Mouse (Mus musculus) heart, postnatal 4 days (tissue): Measurements from ENCODE around the gene Jund. TPM values are rescaled to one million over a fixed set of nuclear protein-coding genes. Genes with fewer than 3 reads are reported as not detected.

Experiments
- DNase-seq: peaks from one replicate; pipeline ENCODE4 v3.0.0; 2021
- total RNA-seq, 2 experiments: library from RNA; stranded (reverse); gene quantifications; 2 replicates each; pipeline ENCODE4 v1.2.3; 2021

Gene Jund
- total RNA-seq, 2 experiments from 2014 or later, result 254 to 261 TPM

GRCm38 (mm10) chr8:70699834-70700554 is 1.2 kb downstream of the Jund start:
- DNase-seq, result peak; percentile 81

DNA sequence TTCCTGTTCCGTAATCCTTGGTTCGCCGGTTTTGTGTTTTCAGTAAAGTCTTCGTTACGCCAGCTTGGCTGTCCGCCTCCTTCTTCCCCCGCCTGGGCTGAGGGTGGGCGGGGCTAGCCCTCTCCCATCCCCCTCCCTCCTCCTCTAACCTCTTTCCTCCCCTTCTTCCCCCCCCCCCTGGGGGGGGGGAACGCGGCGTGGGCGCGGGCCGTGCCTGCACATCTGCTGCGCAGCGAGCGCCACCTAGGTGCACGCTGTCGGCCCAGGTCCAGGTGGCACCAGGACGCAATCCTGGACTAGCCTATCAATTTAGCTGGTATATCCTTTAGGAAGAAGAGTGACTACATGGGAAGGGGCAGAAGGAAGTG is 1.8 kb downstream of the Jund start:
- peak; percentile 92 for DNase-seq

- DNase-seq, result no peak
Measured at GRCm38 (mm10) chr8:70701048-70701981, 2.6 kb downstream of the Jund start.

- peak; percentile 27 for DNase-seq
Measured at GRCm38 (mm10) chr8:70701982-70702841, 3.5 kb downstream of the Jund start.

DNA sequence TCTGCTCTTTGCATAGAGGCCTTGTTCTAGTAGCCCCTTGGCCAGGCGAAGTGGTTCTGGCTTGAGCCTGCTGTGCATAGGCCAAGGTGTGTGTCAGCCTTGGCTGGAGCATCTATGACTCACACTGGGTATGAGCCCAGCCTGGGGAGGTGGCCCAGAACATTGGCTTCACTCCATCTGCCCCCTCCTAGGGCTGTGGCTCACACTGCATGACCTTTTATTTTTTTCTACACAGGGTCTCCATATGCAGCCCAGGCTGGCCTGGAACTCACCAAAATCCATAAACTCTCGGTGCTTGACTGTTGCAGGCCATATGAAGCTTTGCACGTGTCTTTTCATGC is 4.1 kb downstream of the Jund start:
- peak; percentile 85 for DNase-seq

- no peak for DNase-seq
Measured at GRCm38 (mm10) chr8:70703287-70703686, 4.5 kb downstream of the Jund start, which contains the start of gene Iqcn. TSS of gene Iqcn (plus strand) at chr8:70703457.

DNA sequence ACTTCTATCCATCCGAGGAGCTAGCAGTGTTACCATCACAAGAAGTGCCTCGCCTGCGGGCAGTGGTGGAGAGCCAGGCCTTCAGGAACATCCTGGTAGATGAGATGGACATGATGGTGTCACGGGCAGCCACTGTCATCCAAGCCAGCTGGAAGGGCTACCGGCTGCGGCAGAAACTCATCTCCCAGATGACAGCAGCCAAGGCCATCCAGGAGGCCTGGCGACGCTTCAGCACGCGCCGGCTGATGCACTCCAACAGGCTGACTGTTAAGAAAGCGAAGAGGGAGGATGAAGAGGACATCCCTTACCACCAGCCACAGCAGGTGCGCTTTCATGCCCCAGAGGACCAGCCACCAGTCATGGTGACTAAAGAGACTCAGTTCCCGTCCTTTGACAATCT is 9.5 kb downstream of the Jund start:
- DNase-seq, result no peak

DNA sequence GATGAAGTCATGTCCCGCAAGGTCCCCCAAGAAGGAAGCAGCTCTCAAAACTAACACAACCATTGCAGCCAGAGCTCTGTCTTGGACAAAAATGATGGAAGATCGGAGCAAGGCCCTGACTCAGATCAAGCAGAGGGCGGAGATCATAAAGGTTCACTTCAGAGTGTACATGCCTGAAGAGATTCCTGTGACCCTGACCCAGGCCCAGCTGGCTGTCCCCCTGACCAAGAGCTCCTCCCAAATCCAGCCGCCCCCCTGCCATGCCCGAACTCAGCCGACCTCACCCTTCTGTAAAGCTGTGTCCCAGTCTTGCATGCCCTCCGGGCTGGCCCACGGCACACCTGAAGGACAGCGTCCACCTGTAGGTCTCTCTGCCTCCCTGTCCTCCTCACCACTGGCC is 11.0 kb downstream of the Jund start:
- no peak for DNase-seq

GRCm38 (mm10) chr8:70710296-70710695 is 11.5 kb downstream of the Jund start:
- peak; percentile 47 for DNase-seq

GRCm38 (mm10) chr8:70711041-70711440 is 12.3 kb downstream of the Jund start:
- no peak for DNase-seq

DNA sequence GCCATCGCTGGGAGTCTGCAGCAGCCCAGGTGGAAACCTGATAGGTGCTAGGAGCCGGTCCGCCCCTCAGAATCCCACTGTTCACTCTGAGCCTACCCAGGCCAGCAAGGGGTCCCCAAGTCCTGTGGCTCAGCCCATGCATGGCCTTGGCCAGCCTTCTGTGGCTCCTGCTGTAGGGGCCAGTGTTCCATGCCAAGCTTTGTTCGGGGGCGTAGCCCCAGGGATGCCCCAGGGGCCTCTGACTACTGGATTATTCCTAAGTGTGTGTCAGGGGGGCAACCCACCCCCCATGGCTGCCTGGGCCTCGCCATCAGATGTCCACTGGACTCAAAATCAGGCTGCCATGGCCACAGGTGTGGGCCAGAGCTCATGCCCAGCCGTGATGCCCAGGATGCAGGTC is 15.2 kb downstream of the Jund start:
- no peak for DNase-seq

- no peak for DNase-seq
Measured at GRCm38 (mm10) chr8:70715086-70715485, 16.3 kb downstream of the Jund start.

DNA sequence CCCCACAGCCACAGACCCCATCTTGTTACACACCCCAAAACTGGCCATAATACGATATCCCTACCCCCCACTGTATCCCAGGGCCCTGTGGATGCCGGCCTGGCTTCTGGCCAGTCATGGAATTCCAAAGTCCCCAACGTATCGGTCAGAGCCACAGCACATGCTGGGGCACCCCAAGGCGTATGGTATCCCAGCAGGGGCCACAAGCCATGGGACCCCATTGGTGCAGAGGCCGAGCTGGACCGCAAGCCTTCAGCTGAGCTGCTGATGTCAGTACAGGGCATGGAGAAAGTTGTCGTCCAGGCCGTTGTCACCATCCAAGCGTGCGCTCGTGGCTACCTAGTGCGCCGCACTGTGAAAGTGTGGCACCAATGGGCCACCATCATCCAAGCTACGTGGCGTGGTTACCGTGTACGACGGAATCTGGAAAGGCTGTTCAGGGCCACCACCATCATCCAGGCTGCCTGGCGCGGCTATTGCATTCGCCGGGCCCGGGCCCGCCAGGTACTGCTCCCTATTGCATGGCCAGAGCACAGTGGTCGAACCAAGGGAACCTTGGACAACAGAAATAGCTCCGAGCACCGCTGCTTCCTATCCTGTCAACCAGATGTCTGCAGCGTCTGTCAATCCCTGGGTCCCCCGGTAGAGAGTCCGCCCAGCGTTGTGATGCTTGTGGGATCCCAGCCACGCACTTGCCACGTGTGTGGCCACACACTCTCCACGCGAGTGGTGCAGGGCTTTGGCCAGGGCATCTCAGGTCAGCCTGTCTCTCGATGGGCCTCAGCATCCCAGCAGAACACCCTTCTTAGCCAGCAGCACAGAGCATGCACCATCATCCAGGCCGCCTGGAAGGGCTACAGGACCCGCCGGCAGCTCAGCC is 18.0 kb downstream of the Jund start:
- DNase-seq, result no peak

- peak; percentile 66 for DNase-seq
Measured at GRCm38 (mm10) chr8:70718297-70718696, 19.5 kb downstream of the Jund start, which contains the start of gene Gm3336. TSS of gene Gm3336 (plus strand) at chr8:70718543.

DNA sequence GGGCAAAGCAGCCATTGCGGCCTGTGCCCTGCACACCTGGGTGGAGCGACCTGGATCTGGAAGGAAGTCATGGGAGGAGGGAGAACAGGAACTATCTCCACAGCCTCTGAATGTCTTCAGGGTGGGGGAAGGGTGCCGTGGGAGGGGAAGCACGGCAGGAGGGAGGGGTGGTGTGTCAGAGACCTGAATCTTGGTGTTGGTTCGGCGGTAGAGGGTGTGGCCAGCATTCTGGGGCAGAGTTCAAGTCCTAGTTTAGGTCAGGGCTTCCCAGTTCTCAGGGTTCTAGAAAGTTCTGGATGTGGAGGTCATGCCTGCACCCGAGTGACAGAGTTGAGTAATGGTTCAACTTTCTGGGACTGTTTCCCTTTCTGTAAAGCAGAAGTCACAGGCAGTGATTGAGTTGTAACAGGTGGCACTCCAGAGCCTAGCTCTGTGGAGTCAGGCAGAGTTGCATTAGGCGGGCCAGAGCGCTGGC is 21.1 kb downstream of the Jund start:
- DNase-seq, result no peak

DNA sequence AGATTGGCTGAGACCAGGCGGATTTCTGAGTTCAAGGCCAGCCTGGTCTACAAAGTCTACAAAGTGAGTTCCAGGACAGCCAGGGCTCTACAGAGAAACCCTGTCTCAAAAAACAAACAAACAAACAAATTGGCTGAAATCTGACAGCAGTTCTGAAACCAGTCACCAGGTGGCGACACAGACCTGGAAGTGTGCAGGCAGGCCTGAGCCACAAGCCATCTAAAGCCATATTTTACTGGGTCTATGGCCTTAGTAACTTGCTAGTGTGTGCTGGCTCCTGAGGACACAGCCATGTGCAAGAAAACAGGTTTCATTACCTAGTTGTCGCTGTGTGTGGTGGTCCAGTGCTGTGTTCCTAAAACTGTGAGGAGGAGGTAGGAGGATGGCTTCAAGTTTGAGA is 22.0 kb downstream of the Jund start:
- peak; percentile 87 for DNase-seq

DNA sequence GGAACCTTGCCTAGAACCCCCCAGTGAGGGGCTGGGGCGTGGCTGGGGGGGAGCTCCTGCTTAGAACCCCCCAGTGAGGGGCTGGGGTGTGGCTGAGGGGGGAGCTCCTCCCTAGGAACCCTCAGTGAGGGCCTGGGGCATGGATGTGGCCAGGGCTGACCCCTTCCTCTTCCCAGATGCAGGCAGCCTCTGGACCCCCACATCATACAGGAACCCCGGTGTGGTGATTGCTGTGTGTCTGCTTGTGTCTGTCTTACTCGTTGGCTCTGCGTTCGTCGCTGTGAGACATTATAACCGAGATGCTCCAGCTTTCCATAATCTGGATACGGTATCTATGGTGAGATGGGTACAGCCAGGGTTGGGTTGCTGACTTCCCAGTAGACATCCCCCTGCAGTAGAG is 22.9 kb downstream of the Jund start:
- no peak for DNase-seq

GRCm38 (mm10) chr8:70723486-70724210 is 24.9 kb downstream of the Jund start, which contains the start of gene Pde4c:
TSS of gene Pde4c (plus strand) at chr8:70723720.
- no peak for DNase-seq

- DNase-seq, result no peak
Measured at GRCm38 (mm10) chr8:70724216-70724615, 25.5 kb downstream of the Jund start.

- peak; percentile 63 for DNase-seq
Measured at GRCm38 (mm10) chr8:70725792-70726447, 27.2 kb downstream of the Jund start.
